Mouse (Mus musculus): ENCODE data around the gene Wdr53. TPM values are rescaled to one million over a fixed set of nuclear protein-coding genes. Genes with fewer than 3 reads are reported as not detected.
"Not testable (repeated sequence)": the region's sequence is repeated elsewhere in the genome, so short reads cannot be mapped to it uniquely, and the experiment has no call there.

The Wdr53 gene
- 12.4 to 18.3 TPM (median 15.3 TPM) in 3 replicates for total RNA-seq (2017)

GRCm38 (mm10) chr16:32246952-32247370 lies at the start of gene Wdr53, which contains the start of gene Fbxo45:
Gene Wdr53, plus strand, starts transcription at chr16:32247227.
Gene Fbxo45, minus strand, starts transcription at chr16:32247158.
- peak; percentile 99 for ATAC-seq (replicated peaks; ENCODE audit: insufficient number of reproducible peaks, low FRiP score, low TSS enrichment, poor library complexity, severe bottlenecking)

- no peak; the same call in 1 of the 2 replicates for ATAC-seq (replicated peaks; ENCODE audit: insufficient number of reproducible peaks, low FRiP score, low TSS enrichment, poor library complexity, severe bottlenecking)
Observed at GRCm38 (mm10) chr16:32200256-32201003, 46.6 kb upstream of the Wdr53 start.

GRCm38 (mm10) chr16:32201004-32201325 lies 46.1 kb upstream of the Wdr53 start:
- ATAC-seq (replicated peaks; ENCODE audit: insufficient number of reproducible peaks, low FRiP score, low TSS enrichment, poor library complexity, severe bottlenecking), result no peak

GRCm38 (mm10) chr16:32202681-32203080 lies 44.3 kb upstream of the Wdr53 start:
- peak; percentile 96 for ATAC-seq (replicated peaks; ENCODE audit: insufficient number of reproducible peaks, low FRiP score, low TSS enrichment, poor library complexity, severe bottlenecking)

GRCm38 (mm10) chr16:32204902-32205301 lies 42.1 kb upstream of the Wdr53 start:
- ATAC-seq (replicated peaks; ENCODE audit: insufficient number of reproducible peaks, low FRiP score, low TSS enrichment, poor library complexity, severe bottlenecking), result no peak

GRCm38 (mm10) chr16:32214156-32214555 lies 32.9 kb upstream of the Wdr53 start:
- ATAC-seq (replicated peaks; ENCODE audit: insufficient number of reproducible peaks, low FRiP score, low TSS enrichment, poor library complexity, severe bottlenecking), result no peak

GRCm38 (mm10) chr16:32214804-32215576 lies 32.0 kb upstream of the Wdr53 start:
- ATAC-seq (replicated peaks; ENCODE audit: insufficient number of reproducible peaks, low FRiP score, low TSS enrichment, poor library complexity, severe bottlenecking), result no peak

- no peak for ATAC-seq (replicated peaks; ENCODE audit: insufficient number of reproducible peaks, low FRiP score, low TSS enrichment, poor library complexity, severe bottlenecking)
Observed at GRCm38 (mm10) chr16:32221803-32222202, 25.2 kb upstream of the Wdr53 start.

GRCm38 (mm10) chr16:32222399-32222798 lies 24.6 kb upstream of the Wdr53 start:
- ATAC-seq (replicated peaks; ENCODE audit: insufficient number of reproducible peaks, low FRiP score, low TSS enrichment, poor library complexity, severe bottlenecking), result peak; percentile 50; the same call in 1 of the 2 replicates

GRCm38 (mm10) chr16:32232050-32232449 lies 15.0 kb upstream of the Wdr53 start:
- ATAC-seq (replicated peaks; ENCODE audit: insufficient number of reproducible peaks, low FRiP score, low TSS enrichment, poor library complexity, severe bottlenecking), result not testable (repeated sequence)

- ATAC-seq (replicated peaks; ENCODE audit: insufficient number of reproducible peaks, low FRiP score, low TSS enrichment, poor library complexity, severe bottlenecking), result no peak
Observed at GRCm38 (mm10) chr16:32237930-32238680, 8.9 kb upstream of the Wdr53 start.

- no peak for ATAC-seq (replicated peaks; ENCODE audit: insufficient number of reproducible peaks, low FRiP score, low TSS enrichment, poor library complexity, severe bottlenecking)
Observed at GRCm38 (mm10) chr16:32239428-32240312, 7.4 kb upstream of the Wdr53 start.

GRCm38 (mm10) chr16:32243901-32244300 lies 3.1 kb upstream of the Wdr53 start:
- no peak for ATAC-seq (replicated peaks; ENCODE audit: insufficient number of reproducible peaks, low FRiP score, low TSS enrichment, poor library complexity, severe bottlenecking)

GRCm38 (mm10) chr16:32246351-32246791 lies 656 bp upstream of the Wdr53 start:
- no peak; the same call in 1 of the 2 replicates for ATAC-seq (replicated peaks; ENCODE audit: insufficient number of reproducible peaks, low FRiP score, low TSS enrichment, poor library complexity, severe bottlenecking)

GRCm38 (mm10) chr16:32264225-32264624 lies 17.2 kb downstream of the Wdr53 start:
- not testable (repeated sequence) for ATAC-seq (replicated peaks; ENCODE audit: insufficient number of reproducible peaks, low FRiP score, low TSS enrichment, poor library complexity, severe bottlenecking)

- no peak for ATAC-seq (replicated peaks; ENCODE audit: insufficient number of reproducible peaks, low FRiP score, low TSS enrichment, poor library complexity, severe bottlenecking)
Observed at GRCm38 (mm10) chr16:32271291-32271690, 24.3 kb downstream of the Wdr53 start, which contains the start of gene Smco1. Gene Smco1, plus strand, starts transcription at chr16:32271468.

- ATAC-seq (replicated peaks; ENCODE audit: insufficient number of reproducible peaks, low FRiP score, low TSS enrichment, poor library complexity, severe bottlenecking), result no peak
Observed at GRCm38 (mm10) chr16:32273338-32273737, 26.3 kb downstream of the Wdr53 start.

- ATAC-seq (replicated peaks; ENCODE audit: insufficient number of reproducible peaks, low FRiP score, low TSS enrichment, poor library complexity, severe bottlenecking), result peak; percentile 64
Observed at GRCm38 (mm10) chr16:32275041-32275440, 28.0 kb downstream of the Wdr53 start.

Data from monocyte, adult 5-6 weeks (primary cell).